Mouse (Mus musculus) lung, embryonic 14.5 days (tissue): ENCODE measurements at regions not wholly inside any gene's neighbourhood (a gene's known extent, or its start where the extent isn't known, plus 50 kb on each side); places are given as distances from the start of the nearest gene placed in this dataset.
"Not testable (repeated sequence)": the region's sequence is repeated elsewhere in the genome, so short reads cannot be mapped to it uniquely, and the experiment has no call there.

Source experiments
- ATAC-seq: fragments of 200-750 bp; cut with Nextera tagmentation; 2 replicates; pipeline ENCODE4 v1.8.0; 2017; ENCODE audit warnings: mild to moderate bottlenecking, moderate TSS enrichment, moderate library complexity; ENCODE audit not compliant: insufficient read depth
- DNase-seq: peaks from one replicate; pipeline ENCODE4 v3.0.0-alpha.2; 2015
- H3K27ac ChIP-seq: fragments of 300-500 bp; sonication (generic); 2 replicates; pipeline ENCODE4 v1.5.1; 2014; ENCODE audit warnings: low read depth, mild to moderate bottlenecking, moderate library complexity
- H3K27me3 ChIP-seq: fragments of 300-500 bp; sonication (generic); 2 replicates; pipeline ENCODE4 v1.6.1; 2014; ENCODE audit warnings: low read length, control low read depth; ENCODE audit not compliant: insufficient read depth
- H3K36me3 ChIP-seq: fragments of 300-500 bp; sonication (generic); 2 replicates; pipeline ENCODE4 v1.6.1; 2014; ENCODE audit warnings: control low read depth; ENCODE audit not compliant: insufficient read depth
- H3K4me1 ChIP-seq: fragments of 300-500 bp; sonication (generic); 2 replicates; pipeline ENCODE4 v1.6.1; 2014; ENCODE audit warnings: antibody characterized with exemption, control low read depth; ENCODE audit not compliant: insufficient read depth
- H3K4me2 ChIP-seq: fragments of 300-500 bp; sonication (generic); 2 replicates; pipeline ENCODE4 v1.6.1; 2014; ENCODE audit warnings: mild to moderate bottlenecking
- H3K4me3 ChIP-seq: fragments of 300-500 bp; sonication (generic); 2 replicates; pipeline ENCODE4 v1.5.1; 2014; ENCODE audit warnings: low read depth, low read length
- H3K9ac ChIP-seq: fragments of 300-500 bp; sonication (generic); 2 replicates; pipeline ENCODE4 v1.6.1; 2014
- H3K9me3 ChIP-seq: fragments of 300-500 bp; sonication (generic); 2 replicates; pipeline ENCODE4 v1.6.1; 2016; ENCODE audit warnings: low read depth, low read length, control low read depth
- CTCF ChIP-seq: IDR thresholded peaks from 2 replicates; pipeline ENCODE4 v1.5.1; 2016; ENCODE audit warnings: antibody characterized with exemption, low read depth
- WGBS: fragments of 180-500 bp; shearing (Covaris S2); extraction: QIAGEN DNeasy Blood & Tissue Kit; methylation state at CpG from one replicate; pipeline ENCODE4 v1.1.7; 2014; 5-methylcytosine and 5-hydroxymethylcytosine counted together

GRCm38 (mm10) chr2:108033328-108034182 lies 743.1 kb downstream of the Kcna4 start:
- no peak overlapping the region for H3K4me3 ChIP-seq
- no peaks in the 10 kb centered on the region for H3K4me1 ChIP-seq
- DNase-seq = no peak
- no peak overlapping the region for H3K9ac ChIP-seq
- H3K36me3 ChIP-seq = no peaks in the 10 kb centered on the region
- no peak for ATAC-seq
- no peak overlapping the region for H3K27ac ChIP-seq
- H3K4me2 ChIP-seq = no peak overlapping the region
- TF ChIP-seq CTCF = no peak
- no peaks in the 10 kb centered on the region for H3K9me3 ChIP-seq
- H3K27me3 ChIP-seq = no peaks in the 10 kb centered on the region
- WGBS = 69% methylated on average over 8 of the region's 8 CpGs

- Histone ChIP-seq H3K27me3 (no peaks in the 10 kb centered on the region), H3K4me3 (no peak overlapping the region), H3K4me1 (no peaks in the 10 kb centered on the region), H3K9me3 (no peaks in the 10 kb centered on the region), H3K27ac (no peak overlapping the region), H3K4me2 (no peak overlapping the region), H3K36me3 (no peaks in the 10 kb centered on the region), H3K9ac (no peak overlapping the region)
- DNase-seq = no peak
- no peak for TF ChIP-seq CTCF
- 52% methylated on average over 4 of the region's 4 CpGs for WGBS
- ATAC-seq = no peak
Observed at GRCm38 (mm10) chr2:108034882-108035281, 744.4 kb downstream of the Kcna4 start.

- DNase-seq = no peak
- Histone ChIP-seq H3K4me1 (no peaks in the 10 kb centered on the region), H3K9ac (no peak overlapping the region), H3K9me3 (no peaks in the 10 kb centered on the region), H3K27me3 (no peaks in the 10 kb centered on the region), H3K4me2 (no peak overlapping the region), H3K36me3 (no peaks in the 10 kb centered on the region), H3K4me3 (no peak overlapping the region), H3K27ac (no peak overlapping the region)
- WGBS = 82% methylated on average over 2 of the region's 2 CpGs
- TF ChIP-seq CTCF = no peak
- ATAC-seq = no peak
Observed at GRCm38 (mm10) chr2:108042086-108042485, 751.6 kb downstream of the Kcna4 start.

GRCm38 (mm10) chr2:108044885-108045284 lies 754.4 kb downstream of the Kcna4 start:
- Histone ChIP-seq H3K4me2 (no peak overlapping the region), H3K4me3 (no peak overlapping the region), H3K27ac (no peak overlapping the region), H3K9me3 (no peaks in the 10 kb centered on the region), H3K36me3 (no peaks in the 10 kb centered on the region), H3K4me1 (no peaks in the 10 kb centered on the region), H3K27me3 (no peaks in the 10 kb centered on the region), H3K9ac (no peak overlapping the region)
- 94% methylated on average over 2 of the region's 2 CpGs for WGBS
- no peak for ATAC-seq
- DNase-seq = no peak
- TF ChIP-seq CTCF = no peak

GRCm38 (mm10) chr2:108045997-108046396 lies 755.6 kb downstream of the Kcna4 start:
- ATAC-seq (no peak), DNase-seq (no peak)
- no peaks in the 10 kb centered on the region for H3K27me3 ChIP-seq
- H3K9ac ChIP-seq = no peak overlapping the region
- TF ChIP-seq CTCF = no peak
- no peak overlapping the region for H3K4me3 ChIP-seq
- WGBS = 78% methylated on average over 2 of the region's 2 CpGs
- no peaks in the 10 kb centered on the region for H3K9me3 ChIP-seq
- H3K4me1 ChIP-seq = no peaks in the 10 kb centered on the region
- no peak overlapping the region for H3K27ac ChIP-seq
- H3K4me2 ChIP-seq = no peak overlapping the region
- no peaks in the 10 kb centered on the region for H3K36me3 ChIP-seq

- not testable (repeated sequence) for ATAC-seq, H3K9me3 ChIP-seq, H3K36me3 ChIP-seq, DNase-seq, H3K4me1 ChIP-seq, H3K4me3 ChIP-seq, H3K27me3 ChIP-seq, H3K4me2 ChIP-seq, H3K27ac ChIP-seq, H3K9ac ChIP-seq
- 88% methylated on average over 2 of the region's 2 CpGs for WGBS
Observed at GRCm38 (mm10) chr2:108062751-108063150, 772.3 kb downstream of the Kcna4 start.

- no peaks in the 10 kb centered on the region for H3K9me3 ChIP-seq
- H3K9ac ChIP-seq = no peak overlapping the region
- H3K27ac ChIP-seq = no peak overlapping the region
- H3K4me2 ChIP-seq = no peak overlapping the region
- H3K4me3 ChIP-seq = no peak overlapping the region
- TF ChIP-seq CTCF = no peak
- H3K4me1 ChIP-seq = no peaks in the 10 kb centered on the region
- no peaks in the 10 kb centered on the region for H3K36me3 ChIP-seq
- 71% methylated on average over 3 of the region's 3 CpGs for WGBS
- DNase-seq = no peak
- no peak for ATAC-seq
- no peaks in the 10 kb centered on the region for H3K27me3 ChIP-seq
Observed at GRCm38 (mm10) chr2:108083911-108084310, 793.5 kb downstream of the Kcna4 start.
